Mouse (Mus musculus) ES-E14 (cell line): Measurements from ENCODE around the gene Ndufs2. TPM values are rescaled to one million over a fixed set of nuclear protein-coding genes. Genes with fewer than 3 reads are reported as not detected.

Experiments
- DNase-seq: peaks from one replicate; pipeline ENCODE4 v3.0.0-alpha.2; 2013; ENCODE audit warnings: low read depth, low spot score
- H3K27ac ChIP-seq: 2 replicates; pipeline ENCODE4 v1.5.1; 2012; ENCODE audit warnings: low read depth, mild to moderate bottlenecking, low read length, moderate library complexity, mixed read lengths; ENCODE audit not compliant: poor library complexity, insufficient read depth, severe bottlenecking
- H3K36me3 ChIP-seq: 2 replicates; pipeline ENCODE4 v1.6.1; 2012; ENCODE audit warnings: mild to moderate bottlenecking, low read length, moderate library complexity, mixed read lengths; ENCODE audit not compliant: control insufficient read depth, poor library complexity, insufficient read depth, severe bottlenecking
- H3K4me1 ChIP-seq, 2 experiments: fragments of 150-350 bp in 1 of 2; sonication (generic) in 1 of 2; 2 replicates each; pipeline ENCODE4 v1.6.1; 2012; ENCODE audit warnings: low read length in 2 of 2, mild to moderate bottlenecking in 1 of 2, mixed read lengths in 1 of 2; ENCODE audit not compliant: control insufficient read depth in 2 of 2, insufficient read depth in 2 of 2, poor library complexity in 1 of 2
- H3K4me3 ChIP-seq, 2 experiments: fragments of 150-350 bp in 1 of 2; sonication (generic) in 1 of 2; 2 replicates each; pipeline ENCODE4 v1.5.1; 2012; ENCODE audit warnings: low read length in 2 of 2, low read depth in 1 of 2, mild to moderate bottlenecking in 1 of 2, mixed read lengths in 1 of 2; ENCODE audit not compliant: insufficient read depth in 1 of 2, poor library complexity in 1 of 2, severe bottlenecking in 1 of 2
- H3K9ac ChIP-seq: 2 replicates; pipeline ENCODE4 v1.6.1; 2012; ENCODE audit warnings: low read depth, mild to moderate bottlenecking, low read length, mixed read lengths; ENCODE audit not compliant: poor library complexity, insufficient read depth, severe bottlenecking
- H3K9me3 ChIP-seq: fragments of 150-350 bp; sonication (generic); 2 replicates; pipeline ENCODE4 v1.6.1; 2012; ENCODE audit warnings: low read depth, mild to moderate bottlenecking, low read length; ENCODE audit not compliant: control insufficient read depth, insufficient read depth
- CHD2 ChIP-seq: IDR thresholded peaks from 2 replicates; pipeline ENCODE4 v1.6.1; 2014; ENCODE audit warnings: mild to moderate bottlenecking, low read depth, low read length, inconsistent platforms
- HCFC1 ChIP-seq: IDR thresholded peaks from 2 replicates; pipeline ENCODE4 v1.6.1; 2012; ENCODE audit warnings: low read length, inconsistent platforms, borderline replicate concordance; ENCODE audit not compliant: insufficient read depth
- MAFK ChIP-seq: IDR thresholded peaks from 2 replicates; pipeline ENCODE4 v1.6.1; 2014; ENCODE audit warnings: mild to moderate bottlenecking, low read depth, low read length, inconsistent platforms; ENCODE audit not compliant: insufficient read depth
- ZC3H11A ChIP-seq: IDR thresholded peaks from 2 replicates; pipeline ENCODE4 v1.6.1; 2012; ENCODE audit warnings: low read depth, mild to moderate bottlenecking, inconsistent platforms, low read length, borderline replicate concordance
- ZNF384 ChIP-seq: IDR thresholded peaks from 2 replicates; pipeline ENCODE4 v1.6.1; 2012; ENCODE audit warnings: low read depth, low read length, inconsistent platforms
- in situ Hi-C, 2 experiments: fragments of 600-800 bp; cut with MboI; formaldehyde crosslinking; loops; one replicate each; pipeline ENCODE4 v1.15.1; 2025; ENCODE audit warnings: low sequenced_read_pairs in 2 of 2, inconsistent platforms in 1 of 2; ENCODE audit not compliant: unreplicated experiment in 2 of 2
- total RNA-seq: library from RNA; depleted of rRNA; stranded (reverse); fragments of 300-350 nt; gene quantifications from 2 replicates; pipeline ENCODE4 v1.2.3, GENCODE M21; 2012

Ndufs2 gene
- total RNA-seq, 1 experiment = 175 TPM

- TF ChIP-seq ZNF384 = no peak
- no peak for TF ChIP-seq MAFK
- no peak for TF ChIP-seq HCFC1
- TF ChIP-seq ZC3H11A = no peak
- no peak for TF ChIP-seq CHD2
- Histone ChIP-seq H3K4me1 (peaks cover 5 to 26% of the 10 kb centered on the region in 2 experiments; a peak in 3 of 4 replicates), H3K27ac (no peak overlapping the region), H3K4me3 (0 out of 4 replicates have a peak overlapping the region, but pooled peaks of 1 of the 2 experiments have one; percentile 3), H3K36me3 (0 out of 2 replicates have a peak, but pooled peaks cover under 1% of the 10 kb centered on the region), H3K9me3 (no peaks in the 10 kb centered on the region), H3K9ac (no peak overlapping the region)
- DNase-seq = no peak
- in situ Hi-C loops = loop anchor here (10.0 to 25.0 kb wide), 2 partner anchors 134 to 361 kb away; partner anchors contain the start of genes Cfap126 (in 1 of the 2), Dusp12 (in 1 of the 2) and Gm26620 (in 1 of the 2)
Measured at GRCm38 (mm10) chr1:171248386-171249226, 2.6 kb downstream of the Ndufs2 start.

- H3K36me3 ChIP-seq = 0 out of 2 replicates have a peak, but pooled peaks cover 2% of the 10 kb centered on the region
- peak overlapping the region; percentile 85 to 95; a peak in 3 of 4 replicates for H3K4me3 ChIP-seq
- peak overlapping the region; percentile 6; the same call in 1 of the 2 replicates for H3K27ac ChIP-seq
- no peaks in the 10 kb centered on the region for H3K9me3 ChIP-seq
- DNase-seq = no peak
- TF ChIP-seq ZC3H11A (no peak), MAFK (no peak), HCFC1 (no peak), CHD2 (no peak), ZNF384 (no peak)
- peak overlapping the region; percentile 71; the same call in 1 of the 2 replicates for H3K9ac ChIP-seq
- in situ Hi-C loops = loop anchor here (10.0 to 25.0 kb wide), 2 partner anchors 133 to 361 kb away; partner anchors contain the start of genes Cfap126 (in 1 of the 2), Dusp12 (in 1 of the 2) and Gm26620 (in 1 of the 2)
- peaks cover 5 to 24% of the 10 kb centered on the region in 2 experiments; a peak in 3 of 4 replicates for H3K4me1 ChIP-seq
Measured at GRCm38 (mm10) chr1:171247916-171248315, 3.3 kb downstream of the Ndufs2 start.

- Histone ChIP-seq H3K9ac (peak overlapping the region; percentile 71; the same call in 1 of the 2 replicates), H3K27ac (peak overlapping the region; percentile 71; the same call in 1 of the 2 replicates), H3K36me3 (0 out of 2 replicates have a peak, but pooled peaks cover 2% of the 10 kb centered on the region), H3K9me3 (no peaks in the 10 kb centered on the region), H3K4me3 (peak overlapping the region; percentile 85 to 95), H3K4me1 (peaks cover 5 to 23% of the 10 kb centered on the region in 2 experiments; a peak in 3 of 4 replicates)
- in situ Hi-C loops = loop anchor here (10.0 to 25.0 kb wide), 2 partner anchors 133 to 360 kb away; partner anchors contain the start of genes Cfap126 (in 1 of the 2), Dusp12 (in 1 of the 2) and Gm26620 (in 1 of the 2)
- DNase-seq = no peak
- TF ChIP-seq ZNF384 = no peak
- no peak for TF ChIP-seq ZC3H11A
- TF ChIP-seq HCFC1 = no peak
- no peak for TF ChIP-seq MAFK
- TF ChIP-seq CHD2 = no peak
Measured at GRCm38 (mm10) chr1:171247453-171247841, 3.7 kb downstream of the Ndufs2 start.

GRCm38 (mm10) chr1:171246709-171247452 lies 4.3 kb downstream of the Ndufs2 start:
- peak overlapping the region; percentile 85 to 95 for H3K4me3 ChIP-seq
- TF ChIP-seq CHD2 (0 out of 2 replicates have a peak, but pooled peaks have one; percentile 36), MAFK (no peak), HCFC1 (peak; percentile 91), ZNF384 (no peak)
- peak; percentile 94 for DNase-seq
- H3K9me3 ChIP-seq = no peaks in the 10 kb centered on the region
- H3K4me1 ChIP-seq = peaks cover 7 to 20% of the 10 kb centered on the region in 2 experiments
- peak overlapping the region; percentile 71; the same call in 1 of the 2 replicates for H3K27ac ChIP-seq
- H3K36me3 ChIP-seq = 0 out of 2 replicates have a peak, but pooled peaks cover 2% of the 10 kb centered on the region
- peak overlapping the region; percentile 97 for H3K9ac ChIP-seq
- in situ Hi-C loops = loop anchor here (10.0 to 25.0 kb wide), 2 partner anchors 132 to 360 kb away; partner anchors contain the start of genes Cfap126 (in 1 of the 2), Dusp12 (in 1 of the 2) and Gm26620 (in 1 of the 2)
